Mouse (Mus musculus) urinary bladder, postnatal 4 days (tissue): Measurements from ENCODE around the gene Eif3i.

Experiments used
- DNase-seq, 2 experiments: peaks; one replicate each; pipeline ENCODE4 v3.0.0; 2021 to 2022; ENCODE audit warnings: low spot score in 2 of 2

Gene Eif3i

DNA sequence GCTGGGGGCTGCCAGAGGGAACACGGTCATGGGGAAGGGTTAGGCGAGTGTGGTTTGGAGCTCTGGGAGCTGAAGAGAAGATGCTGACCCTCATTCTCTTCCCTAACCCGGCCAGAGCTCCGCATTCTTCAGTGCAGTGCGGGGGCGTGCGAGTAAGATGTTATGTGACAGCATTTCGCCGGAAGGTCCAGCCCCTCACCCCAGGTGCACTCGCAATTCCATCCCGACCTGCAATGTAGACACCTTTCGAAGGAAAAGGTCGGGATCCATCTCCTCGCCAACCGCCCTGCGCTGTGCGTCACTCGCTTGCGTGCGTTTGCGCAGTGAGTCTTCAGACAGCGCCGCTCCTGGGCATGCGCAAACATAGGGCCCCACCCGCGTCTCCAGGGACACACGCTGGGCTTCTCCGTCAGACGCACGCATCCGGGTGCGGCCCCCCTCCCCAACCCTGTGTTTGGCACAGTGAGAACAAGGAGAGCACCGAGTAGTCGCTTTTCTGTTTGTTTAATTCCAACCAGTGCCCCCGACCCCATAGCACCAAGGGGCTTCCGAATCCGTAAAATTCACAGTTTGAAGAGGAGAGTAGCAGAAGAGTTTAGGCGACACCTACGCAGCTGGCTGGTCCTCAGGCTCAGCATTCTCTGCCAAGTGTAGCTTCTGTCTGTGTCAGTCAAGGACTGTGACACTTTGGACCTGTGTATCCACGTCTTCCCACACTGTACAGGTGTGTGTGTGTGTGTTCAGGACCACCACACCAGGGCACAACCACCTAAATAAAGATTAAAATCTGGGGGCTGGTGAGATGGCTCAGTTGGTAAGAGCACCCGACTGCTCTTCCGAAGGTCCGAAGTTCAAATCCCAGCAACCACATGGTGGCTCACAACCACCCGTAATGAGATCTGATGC, 18.6 kb upstream of the Eif3i start, which contains the start of gene Iqcc:
Iqcc (minus strand) TSS at position 314 of the 906 bp plus-strand sequence.
- peak; percentile 94 for DNase-seq

DNA sequence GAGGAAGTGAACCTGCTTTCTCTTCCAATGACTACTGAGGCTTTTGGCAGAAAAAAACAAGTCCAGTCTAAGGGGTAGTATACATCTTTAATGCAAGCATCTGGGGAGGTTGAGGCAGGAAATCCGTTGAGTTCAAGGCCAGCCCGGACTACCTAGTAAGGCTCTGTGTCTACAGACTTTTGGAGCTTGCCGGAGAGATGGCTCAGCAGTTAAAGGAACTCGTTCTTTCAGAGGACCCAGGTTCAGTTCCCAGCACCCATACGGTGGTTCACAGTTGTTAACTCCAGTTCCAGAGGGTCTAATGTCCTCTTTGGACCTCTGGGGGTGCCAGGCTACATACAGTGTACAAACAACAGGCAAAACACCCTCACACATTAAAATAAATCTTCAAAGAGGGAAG, 17.6 kb upstream of the Eif3i start:
- DNase-seq = no peak

DNA sequence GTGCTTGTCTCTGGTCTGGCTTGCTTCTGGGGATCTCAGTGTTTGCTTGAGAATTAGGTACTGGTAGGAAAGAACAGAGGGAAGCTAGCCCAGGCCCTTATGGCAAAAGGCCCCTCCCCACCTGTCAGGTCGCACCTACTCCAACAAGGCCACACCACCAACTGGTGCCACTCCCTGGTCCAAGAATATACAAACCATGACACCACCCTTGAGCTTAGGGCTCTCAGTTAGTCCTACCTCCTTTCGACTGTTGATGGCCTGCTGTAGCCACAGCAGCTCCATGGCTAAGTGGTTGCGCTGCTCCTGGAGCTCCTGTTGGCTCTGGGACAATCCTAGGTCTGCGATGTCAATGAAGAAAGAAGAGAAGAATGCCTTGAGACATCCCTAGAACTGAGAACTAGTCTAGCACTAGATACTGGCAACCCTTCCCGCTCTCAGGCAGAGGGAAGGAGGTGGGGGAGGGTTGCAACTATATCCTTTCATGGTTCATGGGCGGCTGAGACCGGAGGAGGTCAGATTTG, 16.7 kb upstream of the Eif3i start:
- no peak for DNase-seq

DNA sequence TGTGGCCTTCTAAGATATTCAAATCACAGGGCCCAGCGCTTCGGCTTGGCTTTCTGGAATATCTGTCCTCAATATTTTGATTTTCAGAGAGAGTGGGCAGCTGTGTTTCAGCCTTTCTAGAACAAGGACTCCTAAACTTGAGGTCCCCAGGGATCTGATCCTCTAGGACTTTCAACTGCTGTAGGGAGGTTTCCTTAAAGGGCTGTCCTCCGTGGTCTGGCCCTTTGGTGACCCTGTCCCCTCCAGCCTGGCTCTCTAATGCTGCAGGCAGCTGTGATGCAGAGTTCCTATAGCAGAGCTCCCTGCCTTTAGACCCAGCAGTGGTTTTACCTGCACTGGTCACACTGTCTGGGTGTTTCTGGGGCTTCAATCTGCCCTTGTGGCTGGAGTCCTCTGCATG, 16.2 kb upstream of the Eif3i start:
- DNase-seq = no peak

DNA sequence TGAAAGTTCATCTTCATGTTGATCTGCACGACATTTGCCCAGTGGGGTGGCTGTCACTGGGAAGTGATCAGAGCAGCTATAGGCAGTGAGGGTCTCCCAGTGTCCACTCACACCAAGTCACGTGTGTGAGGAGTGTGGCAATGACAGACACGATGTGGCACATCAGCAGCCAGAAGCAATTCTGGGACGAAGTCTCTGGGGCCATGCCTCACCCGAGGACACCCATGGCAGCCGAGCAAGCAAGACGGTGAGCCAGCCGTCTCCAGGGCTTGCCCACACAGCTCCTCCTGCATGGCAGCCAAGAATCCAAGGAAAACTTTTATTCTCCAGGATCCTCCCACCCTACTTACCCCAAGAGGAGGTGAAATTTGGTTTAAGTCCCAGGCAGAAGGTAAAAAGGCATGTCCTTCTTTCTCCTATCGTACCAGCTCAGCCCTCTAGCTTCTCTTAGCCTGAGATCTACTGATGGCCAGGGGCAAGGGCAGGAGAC, 15.4 kb upstream of the Eif3i start:
- DNase-seq = no peak

DNA sequence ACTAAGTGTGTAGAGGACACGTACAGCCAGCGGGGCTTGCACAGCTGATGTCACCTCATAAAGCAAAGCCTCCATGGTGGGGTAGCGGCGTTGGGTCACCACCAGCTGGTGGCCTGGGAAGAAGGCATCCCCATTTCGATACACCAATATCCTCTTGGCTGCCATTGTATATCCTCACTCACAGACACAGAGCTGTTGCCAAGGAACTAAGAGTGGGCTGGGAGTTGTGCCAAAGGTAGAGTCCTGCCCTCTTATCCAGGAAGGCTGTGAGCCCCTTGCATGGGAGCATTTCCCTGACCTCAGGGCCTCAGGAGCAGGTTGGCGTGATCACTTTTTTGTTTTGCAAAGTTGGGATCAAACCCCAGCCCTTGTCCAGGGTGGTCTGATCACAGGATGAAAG, 13.6 kb upstream of the Eif3i start, which contains the start of gene Dcdc2b:
Dcdc2b (minus strand) TSS at position 165 of the 400 bp plus-strand sequence.
- no peak for DNase-seq

DNA sequence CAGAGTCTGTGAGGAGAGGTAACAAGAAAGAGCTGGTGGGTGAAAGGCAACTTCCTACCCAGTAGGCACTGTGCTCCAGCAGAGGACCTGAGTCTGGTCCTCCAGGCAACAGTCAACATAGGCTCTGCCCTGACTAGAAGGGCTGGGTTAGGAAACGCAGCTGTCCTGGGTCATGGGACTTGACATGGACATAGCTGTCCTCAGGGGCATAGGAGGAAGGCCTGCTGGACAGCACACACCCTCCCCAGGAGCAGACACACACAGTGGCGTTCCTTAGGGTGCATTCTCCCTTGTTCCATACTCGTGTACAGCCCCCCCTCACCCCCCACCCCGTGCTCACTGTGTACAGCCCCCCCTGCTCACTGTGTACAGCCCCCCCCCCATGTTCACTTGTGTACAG, 10.0 kb upstream of the Eif3i start:
- DNase-seq = no peak

- DNase-seq = no peak
Measured at GRCm38 (mm10) chr4:129610026-129610425, 9.6 kb upstream of the Eif3i start.

DNA sequence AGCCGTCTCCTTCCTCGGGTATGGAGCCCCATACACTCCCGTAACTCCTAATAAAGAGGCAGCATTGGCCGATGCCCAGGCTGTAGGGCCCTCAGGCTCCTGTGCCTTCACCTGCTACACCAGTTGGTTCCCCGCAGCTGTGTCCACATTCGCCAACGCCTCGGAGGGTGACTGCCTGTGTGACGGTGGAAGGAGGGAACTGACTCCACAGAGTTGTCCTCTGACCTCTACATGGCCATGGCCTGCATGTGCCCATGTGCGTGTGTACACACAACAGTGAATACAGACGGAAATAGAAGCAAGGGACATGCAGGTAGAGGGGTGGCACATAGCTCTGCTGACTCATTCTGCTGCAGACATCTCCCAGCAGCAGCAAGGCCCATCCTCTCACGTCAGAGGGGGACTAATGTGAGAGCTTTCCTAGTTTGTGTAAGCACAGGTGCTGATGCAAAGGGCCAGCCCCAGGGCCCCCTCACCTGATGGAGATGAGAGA, 8.7 kb upstream of the Eif3i start:
- DNase-seq = no peak

GRCm38 (mm10) chr4:129608426-129609025, 8.1 kb upstream of the Eif3i start:
- peak; percentile 67 to 81 for DNase-seq

DNA sequence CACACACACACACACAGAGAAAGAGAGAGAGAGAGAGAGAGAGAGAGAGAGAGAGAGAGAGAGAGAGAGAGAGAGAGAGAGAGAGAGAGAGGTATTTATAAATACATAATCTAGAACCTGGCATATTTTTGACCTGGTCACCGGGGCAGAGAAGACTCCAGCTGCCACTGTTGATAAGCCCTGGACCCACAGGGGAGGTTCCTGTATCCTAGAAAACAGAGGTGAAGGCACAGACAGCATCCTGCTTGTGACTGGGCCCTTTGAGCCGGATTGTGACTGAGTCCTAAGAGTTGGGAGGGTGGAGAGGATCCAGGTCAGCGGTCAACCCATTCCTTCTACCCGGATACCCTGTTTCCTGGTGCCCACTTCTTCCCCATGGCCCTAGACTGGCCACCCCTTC, 11.6 kb downstream of the Eif3i start:
- no peak for DNase-seq

DNA sequence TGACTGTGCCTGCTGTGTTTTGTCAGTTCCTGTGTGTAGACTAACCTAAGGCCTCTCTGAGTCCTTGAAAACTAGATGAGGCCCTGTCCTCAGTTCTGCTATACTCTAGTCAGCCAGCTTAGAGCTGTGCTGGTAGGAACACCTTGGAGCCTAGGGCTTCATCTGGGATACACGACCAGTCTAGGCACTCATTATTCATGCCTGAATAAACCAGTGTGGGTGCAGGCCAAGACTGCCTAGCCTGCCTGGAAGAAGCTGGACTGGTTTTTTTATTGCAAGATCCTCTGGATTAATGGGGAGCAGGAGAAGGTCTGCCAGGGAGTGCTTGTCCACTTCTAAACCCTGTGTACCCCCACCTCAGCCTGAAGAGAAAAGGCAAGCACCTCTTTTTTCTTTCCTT, 13.5 kb downstream of the Eif3i start:
- DNase-seq = no peak

- no peak for DNase-seq
Measured at GRCm38 (mm10) chr4:129585773-129586172, 14.7 kb downstream of the Eif3i start.

DNA sequence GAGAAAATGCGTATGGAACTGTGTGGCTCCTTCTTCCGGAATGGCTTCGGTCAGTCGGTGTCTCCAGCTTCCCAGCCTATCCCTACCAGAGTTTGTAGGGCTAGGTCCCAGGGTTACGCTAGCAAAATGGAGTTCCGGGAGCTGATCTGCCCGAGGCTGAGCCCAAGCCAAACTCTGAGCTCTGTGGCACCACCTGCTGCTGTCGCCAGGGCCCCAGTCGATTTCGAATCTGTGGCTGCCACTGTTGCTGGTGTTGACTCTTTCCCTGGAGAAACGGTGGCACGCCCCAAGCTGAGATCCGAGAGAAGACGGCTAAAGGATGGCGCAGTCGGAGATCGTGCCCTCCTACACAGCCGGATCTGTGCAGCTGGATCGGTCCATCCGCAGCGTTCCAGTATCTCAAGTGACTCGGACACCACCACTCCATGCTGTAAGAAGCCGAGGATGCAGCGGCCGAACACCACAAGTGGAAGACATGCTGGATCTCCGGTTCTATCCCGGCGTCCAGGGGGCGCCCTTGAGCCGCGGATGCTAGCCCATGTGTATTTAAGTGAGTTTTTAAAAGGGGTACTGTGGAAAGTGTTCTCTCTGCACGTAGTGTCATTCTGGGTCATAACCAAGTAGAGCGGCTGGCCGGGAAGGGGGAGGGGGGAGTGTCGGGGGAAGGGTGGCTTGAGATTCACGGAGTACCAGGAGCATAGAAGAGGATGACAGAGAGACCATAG, 15.4 kb downstream of the Eif3i start:
- peak; percentile 75 to 85 for DNase-seq

DNA sequence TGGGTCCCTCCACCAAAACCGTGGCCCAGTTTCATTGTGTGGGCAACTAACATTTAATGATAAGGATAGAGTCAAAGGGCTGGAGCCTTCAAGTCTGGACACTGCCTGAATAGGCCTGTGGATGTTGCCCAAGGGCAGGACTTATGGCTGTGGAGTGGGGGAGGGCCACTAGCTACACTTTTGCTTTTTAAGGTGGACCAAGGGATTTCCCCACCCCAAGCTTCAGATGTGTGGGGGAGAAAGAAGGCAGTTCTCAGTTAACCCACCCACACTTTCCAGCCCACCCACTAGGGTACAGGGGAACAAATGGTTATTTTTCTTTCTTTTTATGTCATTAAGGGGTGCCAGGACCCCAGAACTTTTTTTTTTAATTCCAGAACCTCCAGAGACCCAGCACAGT, 16.1 kb downstream of the Eif3i start:
- DNase-seq = no peak

- no peak for DNase-seq
Measured at GRCm38 (mm10) chr4:129582251-129582650, 18.2 kb downstream of the Eif3i start.

DNA sequence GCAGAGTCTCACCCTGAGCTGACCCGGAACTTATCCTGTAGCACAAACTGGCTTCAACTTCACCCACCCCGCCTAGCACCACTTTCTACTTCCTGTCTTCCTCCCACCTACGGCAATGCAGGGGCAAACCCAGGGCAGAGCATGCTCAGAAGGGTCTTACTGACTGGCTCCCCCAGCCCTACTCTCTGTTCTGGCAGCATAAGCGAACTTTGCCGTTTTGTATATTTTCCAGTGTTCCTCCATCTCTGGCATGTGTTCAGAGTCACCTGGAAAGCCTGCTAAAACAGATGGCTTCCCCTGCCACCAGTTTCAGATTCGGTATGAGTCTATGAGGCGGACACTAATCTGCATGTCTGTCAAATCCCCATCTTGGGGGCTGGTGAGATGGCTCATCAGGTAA, 20.1 kb downstream of the Eif3i start:
- DNase-seq = no peak

DNA sequence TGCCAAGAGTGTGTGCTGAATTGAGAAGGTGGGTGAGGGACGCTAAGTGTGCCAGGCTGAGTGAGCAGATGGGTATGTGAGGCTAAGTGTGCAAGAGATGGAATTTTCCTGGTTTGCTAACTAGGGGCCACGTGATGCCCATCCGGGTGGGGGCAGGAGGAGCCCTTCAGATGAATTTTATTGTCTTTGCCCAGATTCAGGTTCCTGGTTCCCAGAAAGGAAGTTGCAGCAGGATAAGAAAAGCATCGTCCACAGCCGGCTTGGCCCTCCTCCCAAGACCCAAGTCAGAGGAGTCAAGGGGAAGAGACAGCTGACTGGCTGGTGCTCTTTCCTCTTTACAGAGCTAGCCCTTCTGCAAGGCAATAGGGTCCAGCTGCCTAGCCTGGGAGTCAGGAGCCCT, 22.0 kb downstream of the Eif3i start, which contains the start of gene Fam167b:
Fam167b (minus strand) TSS at position 84 of the 400 bp plus-strand sequence.
- no peak for DNase-seq

DNA sequence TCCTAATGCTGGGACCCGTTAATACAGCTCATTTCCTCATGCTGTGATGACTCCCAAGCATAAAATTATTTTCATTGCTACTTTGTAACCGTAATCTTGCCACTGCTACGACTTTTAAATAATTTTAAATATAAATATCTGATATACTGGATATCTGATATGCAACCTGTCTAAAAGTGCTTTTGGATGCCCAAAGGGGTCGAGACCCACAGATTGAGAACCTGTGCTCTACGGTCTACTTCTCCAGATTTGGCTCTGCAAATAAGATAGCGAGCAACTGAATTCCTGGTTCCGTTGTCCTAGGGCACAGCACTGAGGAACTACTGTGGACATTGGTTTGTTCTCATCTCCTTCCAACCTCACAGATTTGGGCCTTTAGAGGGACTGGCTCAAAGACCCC, 22.8 kb downstream of the Eif3i start:
- DNase-seq = no peak

- DNase-seq = peak in 1 of 2 experiments; percentile 78
Measured at GRCm38 (mm10) chr4:129576863-129577491, 23.5 kb downstream of the Eif3i start.

GRCm38 (mm10) chr4:129575171-129575844, 25.1 kb downstream of the Eif3i start:
- DNase-seq = no peak
